Mouse (Mus musculus) embryonic facial prominence, embryonic 10.5 days (tissue): ENCODE data around the gene Gckr. TPM values are rescaled to one million over a fixed set of nuclear protein-coding genes. Genes with fewer than 3 reads are reported as not detected.

Experiments
- DNase-seq: peaks from one replicate; pipeline ENCODE4 v3.0.0-alpha.2; 2017; ENCODE audit warnings: low spot score
- H3K27ac ChIP-seq: fragments of 300-500 bp; sonication (generic); replicated peaks from 2 replicates; pipeline ENCODE4 v1.5.1; 2016; ENCODE audit warnings: mild to moderate bottlenecking
- H3K27me3 ChIP-seq: fragments of 300-500 bp; sonication (generic); replicated peaks from 2 replicates; pipeline ENCODE4 v1.6.1; 2016; ENCODE audit warnings: low read depth, mild to moderate bottlenecking; ENCODE audit not compliant: poor library complexity, severe bottlenecking
- H3K36me3 ChIP-seq: fragments of 300-500 bp; sonication (generic); replicated peaks from 2 replicates; pipeline ENCODE4 v1.6.1; 2016; ENCODE audit warnings: mild to moderate bottlenecking, moderate library complexity
- H3K4me1 ChIP-seq: fragments of 300-500 bp; sonication (generic); 2 replicates; pipeline ENCODE4 v1.6.1; 2016
- H3K4me3 ChIP-seq: fragments of 300-500 bp; sonication (generic); 2 replicates; pipeline ENCODE4 v1.5.1; 2016; ENCODE audit warnings: mild to moderate bottlenecking, moderate library complexity
- H3K9me3 ChIP-seq: fragments of 300-500 bp; sonication (generic); 2 replicates; pipeline ENCODE4 v1.6.1; 2016; ENCODE audit warnings: mild to moderate bottlenecking
- WGBS: fragments of 180-500 bp; shearing (Covaris S2); methylation state at CpG from one replicate; pipeline ENCODE4 v1.1.7; 2016; 5-methylcytosine and 5-hydroxymethylcytosine counted together
- polyA plus RNA-seq: library from polyadenylated mRNA; unstranded; fragments of >200 nt; fragmentation: Nextera tagmentation; extraction: Ambion mirVana; gene quantifications from 2 replicates; pipeline ENCODE4 v1.2.1, GENCODE M21; 2016

Gckr gene
- polyA plus RNA-seq, 1 experiment from 2014 or later, result 0.29 TPM

DNA sequence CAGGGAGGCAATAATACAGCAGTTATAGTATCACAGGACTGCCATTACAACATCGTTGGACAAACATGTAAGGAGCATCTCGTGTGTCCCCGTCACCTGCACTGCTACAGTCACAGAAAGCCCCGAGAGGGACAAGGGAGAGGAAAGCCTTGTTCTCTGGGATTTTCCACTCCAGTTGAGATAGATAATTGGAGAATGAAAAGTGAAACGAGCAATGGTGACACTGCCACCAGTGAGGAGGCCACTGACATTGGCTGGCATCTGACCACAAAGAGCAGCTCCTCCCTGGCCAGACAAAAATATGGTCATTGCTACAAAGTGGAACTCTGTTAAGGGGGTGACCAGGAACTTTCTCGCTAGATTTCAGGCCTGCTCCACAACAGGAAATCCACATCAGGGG, 29.6 kb upstream of the Gckr start:
- H3K27me3 ChIP-seq, result no peaks in the 10 kb centered on the region
- H3K27ac ChIP-seq, result no peak overlapping the region
- no peak for DNase-seq
- H3K36me3 ChIP-seq, result peaks cover 91% of the 10 kb centered on the region
- no peak overlapping the region for H3K4me3 ChIP-seq
- no peaks in the 10 kb centered on the region for H3K4me1 ChIP-seq
- 75% methylated on average over 6 of the region's 6 CpGs for WGBS
- H3K9me3 ChIP-seq, result no peaks in the 10 kb centered on the region

DNA sequence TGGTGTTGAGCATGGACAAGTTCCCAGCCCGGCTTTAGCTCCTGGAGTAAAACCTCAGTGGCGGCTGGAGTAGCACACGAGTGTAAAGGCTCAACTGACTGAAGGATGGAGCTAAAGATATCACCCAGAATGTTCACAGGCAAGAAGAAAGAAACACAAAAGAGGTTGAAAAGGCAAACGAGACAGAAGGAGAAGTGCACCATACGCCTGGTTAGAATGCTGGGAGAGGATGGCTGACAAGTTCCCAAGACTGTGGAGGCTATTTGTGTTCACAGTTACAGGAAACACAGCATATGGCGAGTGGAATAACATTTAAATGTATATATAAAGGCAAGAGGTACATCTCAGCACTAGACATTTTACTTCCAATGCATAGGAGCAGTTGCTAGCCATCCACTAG, 24.2 kb upstream of the Gckr start:
- Histone ChIP-seq H3K27ac (no peak overlapping the region), H3K9me3 (no peaks in the 10 kb centered on the region), H3K27me3 (no peaks in the 10 kb centered on the region), H3K36me3 (peaks cover 80% of the 10 kb centered on the region), H3K4me3 (no peak overlapping the region), H3K4me1 (no peaks in the 10 kb centered on the region)
- WGBS, result 89% methylated on average over 6 of the region's 6 CpGs
- DNase-seq, result no peak

DNA sequence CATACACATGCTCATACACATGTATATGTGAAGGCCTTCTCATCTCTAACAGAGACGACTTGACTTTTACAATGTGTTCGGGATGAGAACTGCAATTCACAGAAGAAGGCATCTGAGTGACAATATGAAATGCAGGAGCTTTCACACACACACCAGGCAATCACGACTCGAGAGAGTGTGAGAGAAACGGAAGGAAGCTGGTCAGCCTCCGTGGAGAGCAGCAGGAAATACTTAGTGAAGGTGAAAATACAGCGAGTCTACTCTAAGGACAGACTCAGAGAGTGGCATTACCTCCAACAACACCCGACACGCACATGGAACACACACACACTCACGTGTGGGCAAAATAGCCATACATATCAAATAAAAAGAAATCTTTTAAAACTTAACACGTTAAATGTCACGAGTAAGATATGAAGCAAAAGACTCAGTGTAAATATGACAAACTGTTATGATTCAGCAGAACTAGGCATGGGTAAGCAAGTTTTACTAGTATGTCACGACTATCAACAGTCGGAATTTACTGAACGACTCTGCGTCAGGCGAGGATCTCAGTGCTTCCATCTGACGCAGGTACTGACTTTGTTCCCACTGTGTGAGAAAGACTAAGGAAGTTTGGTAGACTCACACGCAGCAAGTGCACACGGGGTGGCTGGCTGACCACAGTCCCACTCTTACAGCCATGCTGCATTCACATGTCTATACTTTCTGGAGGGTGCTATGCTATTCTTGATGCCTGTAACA, 17.8 kb upstream of the Gckr start:
- no peak overlapping the region for H3K4me3 ChIP-seq
- H3K27ac ChIP-seq, result no peak overlapping the region
- no peaks in the 10 kb centered on the region for H3K4me1 ChIP-seq
- WGBS, result 89% methylated on average over 20 of the region's 20 CpGs
- no peak for DNase-seq
- peaks cover 88% of the 10 kb centered on the region for H3K36me3 ChIP-seq
- no peaks in the 10 kb centered on the region for H3K27me3 ChIP-seq
- no peaks in the 10 kb centered on the region for H3K9me3 ChIP-seq

DNA sequence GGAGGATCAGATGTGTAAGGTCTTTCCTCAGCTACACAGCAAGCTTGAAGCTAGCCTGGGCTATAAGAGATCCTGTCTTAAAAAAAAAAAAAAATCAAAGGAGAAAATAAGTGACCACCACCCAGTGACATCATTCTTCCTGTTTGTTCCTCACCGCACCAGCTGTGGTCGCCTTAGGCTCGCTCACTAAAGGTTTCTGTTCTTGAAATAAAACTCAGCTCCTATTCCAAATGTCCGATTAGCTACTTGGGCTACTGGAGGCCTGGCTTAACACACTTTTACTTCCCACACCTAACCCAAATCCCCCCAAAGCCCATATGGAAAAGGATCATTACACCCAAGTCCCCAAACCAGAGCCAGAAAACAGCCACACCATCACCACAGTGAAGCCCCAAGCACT, 9.0 kb upstream of the Gckr start:
- WGBS, result 80% methylated on average over 4 of the region's 4 CpGs
- peaks cover 18% of the 10 kb centered on the region for H3K4me1 ChIP-seq
- no peaks in the 10 kb centered on the region for H3K27me3 ChIP-seq
- no peaks in the 10 kb centered on the region for H3K9me3 ChIP-seq
- peaks cover 46% of the 10 kb centered on the region for H3K36me3 ChIP-seq
- DNase-seq, result no peak
- H3K27ac ChIP-seq, result no peak overlapping the region
- H3K4me3 ChIP-seq, result no peak overlapping the region

DNA sequence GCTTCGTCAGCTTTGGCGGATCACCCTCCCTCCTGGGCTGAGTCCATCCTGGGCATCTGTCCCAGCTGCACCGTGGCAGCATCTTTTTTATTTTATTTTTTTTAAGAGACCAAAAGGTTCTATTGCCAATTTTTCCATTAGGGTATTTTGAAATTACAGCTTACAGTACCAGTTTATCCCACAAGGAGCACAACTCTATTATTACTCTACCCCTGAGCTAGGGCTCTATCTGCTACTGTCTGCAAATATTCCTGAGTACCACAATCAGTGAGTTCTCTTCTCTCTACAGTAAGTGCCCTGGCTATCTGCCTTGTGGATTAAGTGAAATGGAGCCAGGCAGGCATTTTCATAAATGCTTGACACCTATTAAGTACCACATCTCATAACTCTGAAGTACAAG, 8.6 kb upstream of the Gckr start:
- H3K4me1 ChIP-seq, result peaks cover 18% of the 10 kb centered on the region
- 84% methylated on average over 3 of the region's 3 CpGs for WGBS
- H3K27me3 ChIP-seq, result no peaks in the 10 kb centered on the region
- H3K27ac ChIP-seq, result no peak overlapping the region
- DNase-seq, result no peak
- peaks cover 46% of the 10 kb centered on the region for H3K36me3 ChIP-seq
- H3K9me3 ChIP-seq, result no peaks in the 10 kb centered on the region
- no peak overlapping the region for H3K4me3 ChIP-seq

DNA sequence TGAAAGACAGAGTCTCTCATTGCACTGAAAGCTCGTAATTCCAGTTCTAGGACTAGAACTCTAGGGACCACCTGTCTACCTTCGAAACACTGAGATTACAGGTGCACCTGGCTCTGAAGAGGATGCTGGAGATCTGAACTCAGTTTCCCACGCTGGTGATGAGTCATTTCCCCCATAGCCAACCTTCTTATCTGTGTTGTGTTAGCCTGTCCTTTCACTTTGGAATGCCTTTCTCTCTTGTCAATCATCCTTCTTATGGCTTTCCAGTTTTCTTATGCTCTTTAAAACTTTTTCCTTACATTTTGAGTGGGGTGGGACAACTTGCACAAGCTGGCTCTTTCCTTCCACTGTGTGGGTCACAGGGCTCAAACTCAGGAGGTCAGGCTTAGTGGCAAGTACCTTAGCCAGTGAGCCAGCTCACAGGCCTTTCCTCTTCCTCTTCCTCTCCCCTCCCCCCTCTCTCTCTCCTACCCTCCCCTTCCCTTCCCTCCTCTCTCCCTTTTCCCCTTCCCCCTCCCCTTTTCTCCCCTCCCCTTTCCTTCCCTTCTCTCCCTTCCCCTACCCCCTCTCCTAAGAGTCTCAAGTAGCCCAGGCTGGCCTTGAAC, 7.5 kb upstream of the Gckr start:
- no peak for DNase-seq
- Histone ChIP-seq H3K4me1 (peaks cover 25% of the 10 kb centered on the region), H3K27ac (no peak overlapping the region), H3K36me3 (peaks cover 45% of the 10 kb centered on the region), H3K27me3 (no peaks in the 10 kb centered on the region), H3K4me3 (peak overlapping the region; percentile 67), H3K9me3 (no peaks in the 10 kb centered on the region)
- WGBS, result 83% methylated on average over 3 of the region's 3 CpGs

DNA sequence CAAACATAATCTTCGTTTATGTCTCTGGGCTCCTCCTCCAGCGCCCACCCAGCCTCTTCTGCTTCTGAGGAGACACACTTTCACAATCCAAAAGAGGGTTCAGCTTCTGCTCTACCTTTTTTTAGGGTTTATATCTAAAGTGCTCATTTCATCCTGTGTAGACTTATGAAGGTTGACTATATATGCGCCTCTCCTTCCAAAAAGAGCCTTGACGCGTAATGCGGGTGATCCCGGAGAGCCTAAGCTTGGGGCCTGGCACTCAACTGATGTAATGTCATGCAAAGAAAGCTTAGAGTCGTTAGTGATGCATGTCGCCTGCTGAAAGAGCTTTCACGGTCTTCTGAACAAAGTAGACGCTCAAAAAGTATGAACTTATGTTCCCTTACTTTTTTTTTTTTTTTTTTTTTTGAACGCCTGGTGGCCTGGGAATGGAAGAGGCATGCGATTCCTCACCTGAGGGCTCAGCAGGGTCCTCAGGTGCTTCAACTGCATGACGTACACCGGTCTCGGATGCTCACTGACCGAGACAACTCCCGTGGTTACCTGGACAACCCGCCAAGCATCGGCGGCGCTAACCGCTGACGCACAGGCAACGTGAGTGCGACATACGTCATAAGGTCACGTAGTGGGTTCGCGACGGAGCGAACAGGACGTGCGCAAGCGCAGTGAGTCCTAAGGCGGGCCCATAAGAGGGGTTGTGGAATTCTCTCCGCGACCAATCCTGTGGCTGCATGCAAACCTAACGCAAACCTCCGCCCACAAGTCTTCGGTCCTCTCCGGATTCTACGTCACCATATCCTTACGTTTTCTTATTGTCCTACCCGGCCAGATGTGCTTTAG, 6.5 kb upstream of the Gckr start, which contains the start of gene Ift172:
Gene Ift172 (minus strand): TSS at position 596 of the 840 bp plus-strand sequence.
- Histone ChIP-seq H3K4me3 (peak within 1 kb of the TSS; percentile 67), H3K27me3 (no peaks in the 10 kb centered on the region), H3K36me3 (peaks cover 35% of the 10 kb centered on the region), H3K9me3 (no peaks in the 10 kb centered on the region), H3K27ac (peak within 1 kb of the TSS; percentile 83), H3K4me1 (peaks cover 36% of the 10 kb centered on the region)
- WGBS, result 3% methylated on average over 45 of the region's 45 CpGs
- DNase-seq, result peak; percentile 96

DNA sequence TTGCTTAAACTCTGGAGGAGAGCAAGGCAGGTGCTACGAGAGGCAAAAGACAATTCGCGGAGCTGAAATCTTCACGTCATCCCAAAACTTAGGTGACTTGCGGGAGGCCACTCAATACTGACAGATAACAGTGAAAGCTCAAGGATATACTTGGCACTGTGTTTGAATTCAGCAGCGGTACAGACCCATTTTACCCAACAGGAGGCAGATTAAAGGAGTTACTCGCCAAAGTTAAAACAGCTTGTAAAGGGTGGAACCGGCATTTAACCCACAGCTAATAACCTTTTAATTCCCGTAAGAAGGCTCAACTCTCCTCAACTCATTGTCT, 5.9 kb upstream of the Gckr start:
- Histone ChIP-seq H3K9me3 (no peaks in the 10 kb centered on the region), H3K27me3 (no peaks in the 10 kb centered on the region), H3K4me3 (peak overlapping the region; percentile 67), H3K36me3 (peaks cover 29% of the 10 kb centered on the region), H3K4me1 (peaks cover 41% of the 10 kb centered on the region), H3K27ac (peak overlapping the region; percentile 83)
- DNase-seq, result no peak
- WGBS, result 5% methylated on average over 9 of the region's 9 CpGs

DNA sequence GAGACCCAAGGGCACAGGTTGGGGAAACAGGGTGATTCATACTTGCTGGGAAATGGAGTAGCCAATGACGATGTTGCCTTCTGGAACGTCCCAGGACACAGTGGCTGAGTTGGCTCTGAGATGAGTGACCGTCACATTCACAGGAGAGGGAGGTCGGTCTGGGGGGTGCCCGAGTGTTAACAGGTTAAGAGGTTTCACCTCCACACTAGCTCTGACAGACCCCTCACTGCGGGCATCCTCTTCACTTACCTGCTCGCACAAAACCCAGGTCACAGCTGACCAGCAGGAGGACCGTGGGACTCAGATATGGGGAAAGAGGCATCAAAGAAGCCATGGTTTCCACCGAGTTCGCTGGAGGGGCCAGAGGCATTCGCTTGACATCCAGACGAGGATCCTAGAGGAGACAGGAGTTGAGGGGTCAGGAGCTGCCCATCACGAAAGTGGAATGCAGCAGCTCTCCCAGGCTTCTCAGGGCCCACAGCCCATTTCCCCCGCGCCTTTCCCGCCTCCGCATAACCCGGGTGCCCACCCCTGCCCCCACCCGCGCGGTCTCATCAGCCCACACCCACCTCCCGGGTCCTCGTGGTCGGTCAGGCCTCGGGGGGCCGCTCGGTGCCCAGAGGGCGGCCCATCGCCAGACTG, 2.2 kb upstream of the Gckr start:
- peak overlapping the region; percentile 97 for H3K4me3 ChIP-seq
- peaks cover 35% of the 10 kb centered on the region for H3K4me1 ChIP-seq
- WGBS, result 3% methylated on average over 29 of the region's 29 CpGs
- no peaks in the 10 kb centered on the region for H3K9me3 ChIP-seq
- H3K27ac ChIP-seq, result peak overlapping the region; percentile 95
- H3K36me3 ChIP-seq, result peaks cover 23% of the 10 kb centered on the region
- DNase-seq, result no peak
- H3K27me3 ChIP-seq, result peaks cover 12% of the 10 kb centered on the region; the same call in 1 of the 2 replicates

DNA sequence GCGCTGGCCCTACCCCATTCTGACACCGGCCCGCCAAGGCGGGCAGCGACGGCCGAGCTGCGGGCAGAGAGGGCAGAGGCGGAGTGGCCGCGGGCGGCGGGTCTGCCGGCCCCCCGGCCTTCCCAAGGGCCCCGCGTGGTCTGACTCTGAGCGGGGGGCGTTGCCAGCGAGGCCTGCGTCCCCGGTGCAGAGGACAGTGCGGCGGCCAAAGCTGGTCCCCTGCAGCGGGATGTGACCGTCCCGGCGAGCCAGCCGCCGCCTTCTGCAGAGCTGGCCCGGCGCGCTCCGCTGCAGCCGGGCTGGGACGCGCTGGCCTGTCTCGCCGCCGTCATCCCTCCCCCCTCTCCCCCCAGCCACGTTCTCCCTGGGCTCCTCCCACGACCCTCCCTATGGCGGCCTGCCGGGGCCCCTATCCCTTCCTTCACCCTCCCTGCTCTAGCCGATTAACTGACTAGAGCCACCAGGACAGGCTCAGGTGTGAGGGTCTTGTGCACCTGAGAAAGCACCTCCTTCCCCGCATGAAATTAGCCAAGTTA, 1.6 kb upstream of the Gckr start, which contains the start of gene Fndc4:
Gene Fndc4 (minus strand): TSS at position 475 of the 536 bp plus-strand sequence.
- H3K27ac ChIP-seq, result peak within 1 kb of the TSS; percentile 95
- H3K27me3 ChIP-seq, result peaks cover 12% of the 10 kb centered on the region; the same call in 1 of the 2 replicates
- peak within 1 kb of the TSS; percentile 97 for H3K4me3 ChIP-seq
- WGBS, result under 1% methylated on average over 43 of the region's 46 CpGs
- H3K36me3 ChIP-seq, result peaks cover 23% of the 10 kb centered on the region
- DNase-seq, result peak; percentile 85
- no peaks in the 10 kb centered on the region for H3K9me3 ChIP-seq
- H3K4me1 ChIP-seq, result peaks cover 31% of the 10 kb centered on the region

DNA sequence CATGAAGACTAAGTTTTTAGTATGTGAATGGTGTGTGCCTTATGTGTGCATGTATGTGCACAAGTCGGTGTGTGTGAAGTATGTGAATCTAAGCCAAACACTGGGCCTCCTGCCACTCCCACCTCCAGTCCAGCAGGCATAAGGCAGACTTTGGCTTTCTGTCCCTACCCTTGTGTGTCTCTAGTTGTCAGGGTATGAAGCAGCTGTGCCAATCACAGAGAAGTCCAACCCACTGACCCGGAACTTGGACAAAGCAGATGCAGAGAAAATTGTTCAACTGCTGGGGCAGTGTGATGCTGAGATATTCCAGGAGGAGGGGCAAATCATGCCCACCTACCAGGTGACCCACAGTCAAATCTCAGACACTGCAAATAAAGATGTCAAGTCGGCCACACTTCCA, 738 bp downstream of the Gckr start:
- Histone ChIP-seq H3K9me3 (no peaks in the 10 kb centered on the region), H3K4me1 (peaks cover 23% of the 10 kb centered on the region), H3K4me3 (no peak overlapping the region), H3K27ac (no peak overlapping the region), H3K27me3 (peaks cover 12% of the 10 kb centered on the region; the same call in 1 of the 2 replicates), H3K36me3 (peaks cover 17% of the 10 kb centered on the region)
- 81% methylated on average over 3 of the region's 3 CpGs for WGBS
- no peak for DNase-seq

DNA sequence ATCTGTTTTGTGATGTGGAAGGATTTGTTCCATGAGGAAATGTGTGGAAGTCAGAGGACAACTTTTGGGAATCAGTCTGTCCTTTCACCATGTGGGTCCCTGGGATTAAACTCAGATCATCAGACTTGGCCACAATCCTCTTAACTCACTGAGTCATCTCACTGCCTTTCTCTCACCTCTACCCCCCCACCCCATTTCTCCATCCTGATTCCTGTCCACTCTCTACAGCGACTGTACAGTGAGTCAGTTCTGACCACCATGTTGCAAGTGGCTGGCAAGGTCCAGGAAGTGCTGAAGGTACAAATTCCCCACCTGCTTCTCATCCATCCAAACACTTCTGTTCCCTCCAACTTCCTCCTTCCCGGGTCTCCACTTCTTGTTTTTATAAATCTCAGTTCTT, 1.2 kb downstream of the Gckr start:
- Histone ChIP-seq H3K36me3 (peaks cover 12% of the 10 kb centered on the region), H3K27me3 (peaks cover 12% of the 10 kb centered on the region; the same call in 1 of the 2 replicates), H3K4me1 (peaks cover 23% of the 10 kb centered on the region), H3K9me3 (no peaks in the 10 kb centered on the region), H3K27ac (no peak overlapping the region), H3K4me3 (no peak overlapping the region)
- 62% methylated on average over 2 of the region's 2 CpGs for WGBS
- DNase-seq, result no peak
